Mouse (Mus musculus): ENCODE data around the gene Adgrv1.

Gene Adgrv1

GRCm38 (mm10) chr13:81425111-81425510 lies 207.8 kb downstream of the Adgrv1 start:
- DNase-seq (ENCODE audit: extremely low read depth, low read depth) = no peak

GRCm38 (mm10) chr13:81424002-81424401 lies 209.0 kb downstream of the Adgrv1 start:
- no peak for DNase-seq (ENCODE audit: extremely low read depth, low read depth)

GRCm38 (mm10) chr13:81407881-81408460 lies 225.0 kb downstream of the Adgrv1 start:
- no peak for DNase-seq (ENCODE audit: extremely low read depth, low read depth)

- no peak for DNase-seq (ENCODE audit: extremely low read depth, low read depth)
These were observed 230.1 kb downstream of the Adgrv1 start for GRCm38 (mm10) chr13:81402826-81403225.

GRCm38 (mm10) chr13:81402191-81402590 lies 230.8 kb downstream of the Adgrv1 start:
- no peak for DNase-seq (ENCODE audit: extremely low read depth, low read depth)

GRCm38 (mm10) chr13:81401742-81402141 lies 231.2 kb downstream of the Adgrv1 start:
- DNase-seq (ENCODE audit: extremely low read depth, low read depth) = no peak

- no peak for DNase-seq (ENCODE audit: extremely low read depth, low read depth)
These were observed 247.2 kb downstream of the Adgrv1 start for GRCm38 (mm10) chr13:81385597-81386362.

GRCm38 (mm10) chr13:81381835-81382234 lies 251.1 kb downstream of the Adgrv1 start:
- no peak for DNase-seq (ENCODE audit: extremely low read depth, low read depth)

- peak; percentile 49 for DNase-seq (ENCODE audit: extremely low read depth, low read depth)
These were observed 262.0 kb downstream of the Adgrv1 start for GRCm38 (mm10) chr13:81370801-81371456.

GRCm38 (mm10) chr13:81370196-81370595 lies 262.8 kb downstream of the Adgrv1 start:
- no peak for DNase-seq (ENCODE audit: extremely low read depth, low read depth)

GRCm38 (mm10) chr13:81369564-81369963 lies 263.4 kb downstream of the Adgrv1 start:
- peak; percentile 3 for DNase-seq (ENCODE audit: extremely low read depth, low read depth)

GRCm38 (mm10) chr13:81368987-81369386 lies 264.0 kb downstream of the Adgrv1 start:
- DNase-seq (ENCODE audit: extremely low read depth, low read depth) = no peak

- DNase-seq (ENCODE audit: extremely low read depth, low read depth) = no peak
These were observed 265.1 kb downstream of the Adgrv1 start for GRCm38 (mm10) chr13:81367681-81368376.

GRCm38 (mm10) chr13:81360338-81360737 lies 272.6 kb downstream of the Adgrv1 start:
- DNase-seq (ENCODE audit: extremely low read depth, low read depth) = no peak

GRCm38 (mm10) chr13:81358766-81359165 lies 274.2 kb downstream of the Adgrv1 start:
- no peak for DNase-seq (ENCODE audit: extremely low read depth, low read depth)

- no peak for DNase-seq (ENCODE audit: extremely low read depth, low read depth)
These were observed 274.6 kb downstream of the Adgrv1 start for GRCm38 (mm10) chr13:81358365-81358764.

GRCm38 (mm10) chr13:81357215-81357614 lies 275.7 kb downstream of the Adgrv1 start:
- no peak for DNase-seq (ENCODE audit: extremely low read depth, low read depth)

- DNase-seq (ENCODE audit: extremely low read depth, low read depth) = no peak
These were observed 278.4 kb downstream of the Adgrv1 start for GRCm38 (mm10) chr13:81354587-81354986.

GRCm38 (mm10) chr13:81352296-81352695 lies 280.7 kb downstream of the Adgrv1 start:
- no peak for DNase-seq (ENCODE audit: extremely low read depth, low read depth)

- DNase-seq (ENCODE audit: extremely low read depth, low read depth) = no peak
These were observed 281.3 kb downstream of the Adgrv1 start for GRCm38 (mm10) chr13:81351462-81352155.

- no peak for DNase-seq (ENCODE audit: extremely low read depth, low read depth)
These were observed 285.5 kb downstream of the Adgrv1 start for GRCm38 (mm10) chr13:81347261-81347980.

All from MEL-GATA-1-ER (cell line).